Mouse (Mus musculus) cortical plate, adult 2 months (tissue): ENCODE results near the gene Ube2b.

Experiments used
- CTCF ChIP-seq: fragments of 200-500 bp; IDR thresholded peaks from 2 replicates; pipeline ENCODE4 v1.5.1; 2011; ENCODE audit warnings: mild to moderate bottlenecking, control low read depth, low read length; ENCODE audit not compliant: insufficient read depth; ENCODE audit errors: extremely low read depth
- POLR2A ChIP-seq: fragments of 200-500 bp; IDR thresholded peaks from 2 replicates; pipeline ENCODE4 v1.6.1; 2011; ENCODE audit warnings: mild to moderate bottlenecking, low read length, control low read depth; ENCODE audit not compliant: insufficient read depth; ENCODE audit errors: extremely low read depth

- TF ChIP-seq CTCF (no peak), POLR2A (no peak)
Measured at GRCm38 (mm10) chr11:52037659-52038058, 37.1 kb upstream of the Ube2b start.
